Mouse (Mus musculus): ENCODE results near the gene Rasgrp3. TPM values are rescaled to one million over a fixed set of nuclear protein-coding genes. Genes with fewer than 3 reads are reported as not detected.

Rasgrp3 gene
- polyA plus RNA-seq, 1 experiment from 2014 or later: 5.2 TPM

DNA sequence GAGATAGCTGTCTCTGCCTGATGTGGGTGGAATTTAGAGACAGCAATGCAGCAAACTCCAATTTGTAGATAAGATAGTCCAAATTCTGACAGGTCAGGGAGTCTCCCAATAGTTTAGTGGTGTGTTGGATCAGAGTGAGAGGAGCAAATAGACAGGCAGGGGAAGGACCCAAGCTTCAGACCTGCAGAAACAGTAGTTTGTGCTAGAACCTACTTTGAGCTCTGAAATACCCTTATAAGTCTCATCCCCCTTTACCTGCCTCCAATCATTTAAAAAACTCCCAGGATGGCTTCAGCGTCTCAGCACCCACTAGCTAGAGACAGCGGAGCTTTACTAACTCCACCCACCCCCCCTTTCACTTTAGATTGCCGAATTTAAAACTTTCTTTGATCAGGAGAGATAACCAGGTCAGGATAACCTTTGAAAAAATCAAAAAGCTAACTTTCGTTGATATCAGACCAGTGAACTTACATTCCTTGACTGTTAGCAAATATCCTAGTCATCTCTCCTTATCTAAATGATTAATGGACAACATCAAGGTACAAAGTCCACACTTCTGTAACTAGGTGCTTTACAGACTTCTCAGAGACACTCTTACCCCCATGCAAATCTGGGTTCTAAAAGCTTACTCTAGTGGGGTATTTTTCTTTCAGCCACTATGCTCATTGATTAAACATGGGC lies 41.2 kb downstream of the Rasgrp3 start:
- no peaks in the 10 kb centered on the region for H3K9me3 ChIP-seq (ENCODE audit: control insufficient read depth, low read length)
- H3K4me1 ChIP-seq (replicated peaks; ENCODE audit: control insufficient read depth, insufficient read depth): no peaks in the 10 kb centered on the region
- ATAC-seq (ENCODE audit: low FRiP score, low TSS enrichment) (no peak), DNase-seq (ENCODE audit: low spot score) (no peak)
- no peak overlapping the region for H3K27ac ChIP-seq (replicated peaks)
- no peaks in the 10 kb centered on the region for H3K36me3 ChIP-seq (ENCODE audit: control insufficient read depth, insufficient read depth, low read length)
- H3K4me3 ChIP-seq (ENCODE audit: low read depth, low read length): no peak overlapping the region
- no peak overlapping the region for H3K9ac ChIP-seq (ENCODE audit: low read length)
- TF ChIP-seq CTCF (IDR thresholded peaks at IDR 0.05; ENCODE audit: low read depth) (no peak), EP300 (optimal IDR thresholded peaks at IDR 0.05) (no peak)
- 35% methylated on average over 4 of the region's 4 CpGs for WGBS
- no peaks in the 10 kb centered on the region for H3K27me3 ChIP-seq (ENCODE audit: control insufficient read depth, insufficient read depth, low read length)
- H3K4me2 ChIP-seq (replicated peaks; ENCODE audit: low read depth): no peak overlapping the region

DNA sequence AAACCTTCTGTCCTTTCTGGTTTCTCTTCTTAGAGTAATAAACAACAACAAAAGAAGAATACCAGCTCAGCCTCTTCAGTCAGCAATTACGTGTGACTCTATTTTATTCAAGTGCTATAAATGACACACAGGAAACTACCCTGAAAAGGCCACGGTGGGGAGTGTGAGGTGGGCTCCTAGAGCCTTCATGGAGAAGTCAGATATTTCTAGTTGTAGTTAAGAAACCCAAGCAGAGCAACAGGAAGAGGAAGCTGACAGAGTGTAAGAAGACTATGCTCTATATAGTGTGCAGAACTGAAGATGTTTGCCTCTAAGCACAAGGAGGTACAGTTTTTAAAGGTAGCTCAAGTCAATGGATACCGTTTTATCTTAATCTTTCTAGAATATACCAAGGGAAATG lies 42.0 kb downstream of the Rasgrp3 start:
- Histone ChIP-seq H3K27me3 (ENCODE audit: control insufficient read depth, insufficient read depth, low read length) (no peaks in the 10 kb centered on the region), H3K4me1 (replicated peaks; ENCODE audit: control insufficient read depth, insufficient read depth) (no peaks in the 10 kb centered on the region), H3K36me3 (ENCODE audit: control insufficient read depth, insufficient read depth, low read length) (no peaks in the 10 kb centered on the region), H3K9me3 (ENCODE audit: control insufficient read depth, low read length) (no peaks in the 10 kb centered on the region), H3K4me3 (ENCODE audit: low read depth, low read length) (no peak overlapping the region), H3K27ac (replicated peaks) (no peak overlapping the region), H3K9ac (ENCODE audit: low read length) (no peak overlapping the region), H3K4me2 (replicated peaks; ENCODE audit: low read depth) (no peak overlapping the region)
- no peak for DNase-seq (ENCODE audit: low spot score)
- ATAC-seq (ENCODE audit: low FRiP score, low TSS enrichment): no peak
- TF ChIP-seq CTCF (IDR thresholded peaks at IDR 0.05; ENCODE audit: low read depth) (no peak), EP300 (optimal IDR thresholded peaks at IDR 0.05) (no peak)
- 67% methylated on average over 3 of the region's 3 CpGs for whole genome bisulfite sequencing

DNA sequence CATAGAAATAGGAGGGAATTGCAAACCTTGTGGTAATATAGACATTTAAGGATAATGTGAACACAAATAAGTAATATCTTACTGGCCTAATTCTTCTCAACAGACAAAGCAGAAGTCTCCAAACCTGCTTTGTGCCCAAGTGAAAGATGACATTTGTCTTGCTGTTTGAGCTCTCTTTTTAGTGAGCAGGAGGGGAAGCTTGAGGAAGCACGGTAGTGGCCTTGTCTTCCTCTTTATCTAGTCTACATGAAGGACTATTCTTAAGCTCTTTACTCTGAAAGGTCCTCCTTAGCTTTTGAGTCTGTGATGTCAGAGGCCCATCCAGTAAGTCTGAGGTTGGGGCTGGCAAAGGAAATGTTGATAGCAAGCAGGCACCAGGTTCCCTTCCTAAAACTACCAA lies 43.1 kb downstream of the Rasgrp3 start:
- H3K9me3 ChIP-seq (ENCODE audit: control insufficient read depth, low read length): no peaks in the 10 kb centered on the region
- no peak for DNase-seq (ENCODE audit: low spot score)
- H3K4me2 ChIP-seq (replicated peaks; ENCODE audit: low read depth): no peak overlapping the region
- no peak for ATAC-seq (ENCODE audit: low FRiP score, low TSS enrichment)
- H3K27me3 ChIP-seq (ENCODE audit: control insufficient read depth, insufficient read depth, low read length): no peaks in the 10 kb centered on the region
- H3K9ac ChIP-seq (ENCODE audit: low read length): no peak overlapping the region
- TF ChIP-seq EP300 (optimal IDR thresholded peaks at IDR 0.05): no peak
- H3K27ac ChIP-seq (replicated peaks): no peak overlapping the region
- H3K36me3 ChIP-seq (ENCODE audit: control insufficient read depth, insufficient read depth, low read length): no peaks in the 10 kb centered on the region
- H3K4me3 ChIP-seq (ENCODE audit: low read depth, low read length): no peak overlapping the region
- 66% methylated on average over 1 of the region's 1 CpGs for WGBS
- no peaks in the 10 kb centered on the region for H3K4me1 ChIP-seq (replicated peaks; ENCODE audit: control insufficient read depth, insufficient read depth)

DNA sequence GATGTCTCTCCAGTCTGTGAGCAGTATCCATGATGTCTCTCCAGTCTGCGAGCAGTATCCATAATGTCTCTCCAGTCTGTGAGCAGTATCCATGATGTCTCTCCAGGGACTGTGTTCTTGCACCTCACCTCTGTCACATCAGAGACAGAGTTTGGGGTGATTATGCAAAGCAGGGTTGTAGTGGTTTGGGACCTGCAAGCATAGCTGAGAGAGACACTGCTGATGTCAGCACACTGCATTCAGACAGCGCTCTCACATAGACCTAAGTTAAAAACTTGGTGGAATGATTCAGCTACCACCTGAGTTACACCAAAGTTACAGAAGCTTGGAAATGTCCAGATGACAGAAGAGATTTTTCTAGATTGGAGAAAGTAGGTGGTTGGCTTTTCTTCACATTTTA lies 44.0 kb downstream of the Rasgrp3 start:
- no peak for TF ChIP-seq CTCF (IDR thresholded peaks at IDR 0.05; ENCODE audit: low read depth)
- TF ChIP-seq EP300 (optimal IDR thresholded peaks at IDR 0.05): no peak
- no peak for ATAC-seq (ENCODE audit: low FRiP score, low TSS enrichment)
- WGBS: 95% methylated on average over 2 of the region's 2 CpGs
- H3K4me1 ChIP-seq (replicated peaks; ENCODE audit: control insufficient read depth, insufficient read depth): no peaks in the 10 kb centered on the region
- no peaks in the 10 kb centered on the region for H3K27me3 ChIP-seq (ENCODE audit: control insufficient read depth, insufficient read depth, low read length)
- H3K4me2 ChIP-seq (replicated peaks; ENCODE audit: low read depth): no peak overlapping the region
- DNase-seq (ENCODE audit: low spot score): no peak
- H3K27ac ChIP-seq (replicated peaks): no peak overlapping the region
- no peaks in the 10 kb centered on the region for H3K9me3 ChIP-seq (ENCODE audit: control insufficient read depth, low read length)
- no peak overlapping the region for H3K4me3 ChIP-seq (ENCODE audit: low read depth, low read length)
- H3K36me3 ChIP-seq (ENCODE audit: control insufficient read depth, insufficient read depth, low read length): no peaks in the 10 kb centered on the region
- H3K9ac ChIP-seq (ENCODE audit: low read length): no peak overlapping the region

DNA sequence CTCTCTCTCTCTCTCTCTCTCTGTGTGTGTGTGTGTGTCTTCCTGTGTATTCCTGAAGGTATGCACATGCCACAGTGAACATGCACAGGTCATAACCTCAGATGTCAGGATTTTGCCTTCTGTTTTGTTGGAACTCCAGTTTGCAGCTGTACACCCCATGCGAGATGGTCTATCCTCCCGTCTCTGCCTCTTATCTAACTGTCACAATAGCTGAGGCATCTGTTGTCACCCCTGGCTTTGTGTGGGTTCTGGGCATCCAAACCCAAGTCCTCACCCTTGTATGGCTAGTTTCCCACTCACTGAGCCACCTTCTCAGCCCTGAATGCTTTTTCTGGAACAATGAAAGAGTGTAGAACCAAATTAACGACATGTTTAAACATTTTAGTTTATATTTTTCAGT lies 44.7 kb downstream of the Rasgrp3 start:
- no peak overlapping the region for H3K27ac ChIP-seq (replicated peaks)
- no peak overlapping the region for H3K4me3 ChIP-seq (ENCODE audit: low read depth, low read length)
- WGBS: 66% methylated on average over 3 of the region's 3 CpGs
- H3K27me3 ChIP-seq (ENCODE audit: control insufficient read depth, insufficient read depth, low read length): no peaks in the 10 kb centered on the region
- no peak overlapping the region for H3K9ac ChIP-seq (ENCODE audit: low read length)
- no peaks in the 10 kb centered on the region for H3K9me3 ChIP-seq (ENCODE audit: control insufficient read depth, low read length)
- no peak for TF ChIP-seq EP300 (optimal IDR thresholded peaks at IDR 0.05)
- no peak for TF ChIP-seq CTCF (IDR thresholded peaks at IDR 0.05; ENCODE audit: low read depth)
- no peaks in the 10 kb centered on the region for H3K4me1 ChIP-seq (replicated peaks; ENCODE audit: control insufficient read depth, insufficient read depth)
- no peaks in the 10 kb centered on the region for H3K36me3 ChIP-seq (ENCODE audit: control insufficient read depth, insufficient read depth, low read length)
- H3K4me2 ChIP-seq (replicated peaks; ENCODE audit: low read depth): no peak overlapping the region
- DNase-seq (ENCODE audit: low spot score) (no peak), ATAC-seq (ENCODE audit: low FRiP score, low TSS enrichment) (no peak)

DNA sequence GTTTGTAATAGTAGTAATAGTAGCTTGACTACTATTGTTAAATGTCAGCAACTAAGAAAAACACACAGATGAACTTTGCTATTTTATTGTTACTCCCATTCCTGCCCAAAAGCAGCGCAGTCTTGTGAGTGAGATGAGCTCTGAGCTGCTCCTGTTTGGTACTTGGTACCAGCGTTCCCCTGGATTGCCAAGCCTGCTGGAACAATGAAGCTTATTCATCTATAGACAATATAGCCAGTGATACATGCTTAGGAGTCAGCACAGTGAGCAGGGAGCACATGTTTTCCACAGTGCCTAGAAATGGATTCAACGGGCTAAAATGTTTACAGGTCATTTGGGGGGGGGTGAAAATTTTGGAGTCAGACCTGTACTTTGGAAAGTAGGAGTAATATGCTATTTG lies 50.5 kb downstream of the Rasgrp3 start:
- H3K36me3 ChIP-seq (ENCODE audit: control insufficient read depth, insufficient read depth, low read length): no peaks in the 10 kb centered on the region
- no peaks in the 10 kb centered on the region for H3K27me3 ChIP-seq (ENCODE audit: control insufficient read depth, insufficient read depth, low read length)
- TF ChIP-seq CTCF (IDR thresholded peaks at IDR 0.05; ENCODE audit: low read depth): no peak
- TF ChIP-seq EP300 (optimal IDR thresholded peaks at IDR 0.05): no peak
- no peak overlapping the region for H3K4me3 ChIP-seq (ENCODE audit: low read depth, low read length)
- no peak overlapping the region for H3K27ac ChIP-seq (replicated peaks)
- no peak for DNase-seq (ENCODE audit: low spot score)
- H3K4me1 ChIP-seq (replicated peaks; ENCODE audit: control insufficient read depth, insufficient read depth): no peaks in the 10 kb centered on the region
- H3K9me3 ChIP-seq (ENCODE audit: control insufficient read depth, low read length): no peaks in the 10 kb centered on the region
- H3K9ac ChIP-seq (ENCODE audit: low read length): no peak overlapping the region
- ATAC-seq (ENCODE audit: low FRiP score, low TSS enrichment): no peak
- 85% methylated on average over 3 of the region's 3 CpGs for WGBS
- no peak overlapping the region for H3K4me2 ChIP-seq (replicated peaks; ENCODE audit: low read depth)
